Mouse (Mus musculus) CH12.LX (cell line): ENCODE measurements around the gene Cptp.

Experiments used
- CTCF ChIP-seq, 2 experiments: IDR thresholded peaks in 1 of 2; conservative IDR thresholded peaks in 1 of 2; 2 replicates each; pipeline ENCODE4 v1.5.1; 2011 to 2012; ENCODE audit warnings: low read depth in 2 of 2, low read length in 2 of 2, improper control_type of control experiment in 1 of 2, inconsistent platforms in 1 of 2, mild to moderate bottlenecking in 1 of 2, moderate library complexity in 1 of 2
- E2F4 ChIP-seq: IDR thresholded peaks from 2 replicates; pipeline ENCODE4 v1.6.1; 2011; ENCODE audit warnings: low read depth, low read length, improper control_type of control experiment; ENCODE audit not compliant: insufficient replicate concordance
- HCFC1 ChIP-seq: IDR thresholded peaks from 2 replicates; pipeline ENCODE4 v1.6.1; 2012; ENCODE audit warnings: low read depth, mild to moderate bottlenecking, inconsistent platforms, low read length, improper control_type of control experiment
- POLR2A ChIP-seq: IDR thresholded peaks from 2 replicates; pipeline ENCODE4 v1.6.1; 2011; ENCODE audit warnings: low read depth, mild to moderate bottlenecking, improper control_type of control experiment, low read length
- RAD21 ChIP-seq: IDR thresholded peaks from 2 replicates; pipeline ENCODE4 v1.6.1; 2011; ENCODE audit warnings: low read depth, mild to moderate bottlenecking, low read length, improper control_type of control experiment, moderate library complexity
- USF2 ChIP-seq: conservative IDR thresholded peaks from 2 replicates; pipeline ENCODE4 v1.6.1; 2011; ENCODE audit warnings: low read depth, low read length, improper control_type of control experiment
- ZNF384 ChIP-seq: IDR thresholded peaks from 2 replicates; pipeline ENCODE4 v1.6.1; 2012; ENCODE audit warnings: low read depth, low read length, improper control_type of control experiment, inconsistent platforms

DNA sequence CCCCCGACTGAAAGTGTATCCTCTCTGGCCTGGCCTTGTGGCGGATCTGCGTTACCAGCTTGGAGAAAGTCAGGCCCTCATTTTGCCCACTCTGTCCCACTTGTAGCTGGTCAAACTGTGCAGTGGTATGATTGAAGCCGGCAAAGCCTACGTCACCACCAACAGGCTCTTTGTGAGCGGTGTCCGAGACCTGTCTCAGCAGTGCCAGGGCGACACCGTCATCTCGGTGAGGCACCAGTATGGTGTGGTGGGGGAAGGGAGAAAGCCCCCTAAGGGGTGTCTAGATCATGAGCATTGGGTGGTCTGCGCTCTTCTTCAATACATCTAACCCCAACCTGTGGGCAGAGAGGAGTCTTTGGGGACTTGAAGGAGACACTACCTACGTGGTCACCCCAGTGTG lies 27.2 kb upstream of the Cptp start:
- TF ChIP-seq HCFC1 (no peak), POLR2A (no peak), RAD21 (no peak), ZNF384 (no peak), USF2 (no peak), CTCF (conservative IDR thresholded peaks at IDR 0.05 in 1 of 2, IDR thresholded peaks at IDR 0.05 in 1 of 2; ENCODE audit: low read depth in 2 of 2, low read length in 2 of 2) (no peak), E2F4 (no peak)
